Mouse (Mus musculus) spleen, adult 2 months (tissue): ENCODE results near the gene Agrp. TPM values are rescaled to one million over a fixed set of nuclear protein-coding genes. Genes with fewer than 3 reads are reported as not detected.
A peak's percentile ranks its signal among the peaks of the same experiment; 100 is the strongest.
"Not testable (repeated sequence)": the region's sequence is repeated elsewhere in the genome, so short reads cannot be mapped to it uniquely, and the experiment has no call there.

Experiments
- DNase-seq, 2 experiments: peaks; one replicate each; pipeline versions ENCODE4 v3.0.0 to v3.0.0-alpha.2; 2012 to 2021; ENCODE audit warnings: low spot score in 2 of 2, low read depth in 1 of 2
- H3K27ac ChIP-seq: fragments of 200-500 bp; 2 replicates; pipeline ENCODE4 v1.5.1; 2012; ENCODE audit warnings: low read length, inconsistent platforms; ENCODE audit not compliant: insufficient read depth
- H3K27me3 ChIP-seq: fragments of 200-500 bp; 2 replicates; pipeline ENCODE4 v1.6.1; 2012; ENCODE audit warnings: mild to moderate bottlenecking, moderate library complexity, low read length, inconsistent platforms; ENCODE audit not compliant: control insufficient read depth, insufficient read depth
- H3K36me3 ChIP-seq: fragments of 200-500 bp; 2 replicates; pipeline ENCODE4 v1.6.1; 2012; ENCODE audit warnings: mild to moderate bottlenecking, low read length, inconsistent platforms; ENCODE audit not compliant: control insufficient read depth, insufficient read depth
- H3K4me1 ChIP-seq: fragments of 200-500 bp; 2 replicates; pipeline ENCODE4 v1.6.1; 2011; ENCODE audit warnings: inconsistent platforms; ENCODE audit not compliant: control insufficient read depth, insufficient read depth, insufficient read length
- H3K4me3 ChIP-seq: fragments of 200-500 bp; 2 replicates; pipeline ENCODE4 v1.5.1; 2011; ENCODE audit warnings: mild to moderate bottlenecking, inconsistent platforms; ENCODE audit not compliant: insufficient read depth, insufficient read length; ENCODE audit errors: extremely low read depth
- CTCF ChIP-seq: fragments of 200-500 bp; IDR thresholded peaks from 2 replicates; pipeline ENCODE4 v1.5.1; 2011; ENCODE audit warnings: mild to moderate bottlenecking, inconsistent platforms; ENCODE audit not compliant: insufficient read depth, insufficient read length, insufficient replicate concordance; ENCODE audit errors: extremely low read depth
- POLR2A ChIP-seq: fragments of 200-500 bp; IDR thresholded peaks from 2 replicates; pipeline ENCODE4 v1.6.1; 2011; ENCODE audit warnings: low read depth, low read length, inconsistent platforms
- WGBS: fragments of 180-500 bp; shearing (Covaris S2); methylation state at CpG from one replicate; pipeline ENCODE4 v1.1.7; 2018; 5-methylcytosine and 5-hydroxymethylcytosine counted together
- polyA plus RNA-seq: library from polyadenylated mRNA; depleted of rRNA; stranded (reverse); fragments of >200 nt; gene quantifications from 2 replicates; pipeline ENCODE4 v1.2.3, GENCODE M21; 2012

Agrp gene
- polyA plus RNA-seq, 1 experiment, result 0.14 TPM

DNA sequence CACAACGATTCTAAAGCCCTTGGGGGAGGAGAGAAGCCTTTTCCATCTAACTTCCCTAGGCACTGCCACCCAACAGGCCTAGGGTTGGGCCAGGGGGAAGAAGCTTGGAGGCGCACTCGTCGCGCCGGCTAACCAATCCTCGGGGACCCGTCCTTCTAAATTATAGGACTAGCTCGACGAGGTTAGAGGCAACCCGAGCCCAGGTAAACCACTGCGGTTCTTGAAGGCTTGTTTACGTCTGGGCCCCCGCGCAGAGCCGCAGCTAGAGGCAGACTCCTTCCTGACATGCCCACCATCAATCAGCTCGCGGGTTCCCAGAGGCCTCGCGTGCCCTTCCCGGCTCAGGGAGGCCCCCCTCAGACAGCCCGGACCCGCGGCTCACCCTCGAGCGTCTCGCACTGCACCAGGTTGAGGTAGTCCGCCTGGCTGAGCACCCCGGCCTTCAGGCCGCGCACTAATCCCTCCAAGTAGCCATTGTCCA is 71.8 kb downstream of the Agrp start:
- H3K27ac ChIP-seq, result peak overlapping the region; percentile 71
- H3K36me3 ChIP-seq, result no peaks in the 10 kb centered on the region; the same call in 1 of the 2 replicates
- H3K4me3 ChIP-seq, result peak overlapping the region; percentile 67
- H3K4me1 ChIP-seq, result peaks cover 2% of the 10 kb centered on the region; the same call in 1 of the 2 replicates
- WGBS, result 1% methylated on average over 31 of the region's 31 CpGs
- DNase-seq, result no peak
- no peak for TF ChIP-seq POLR2A
- no peaks in the 10 kb centered on the region for H3K27me3 ChIP-seq

DNA sequence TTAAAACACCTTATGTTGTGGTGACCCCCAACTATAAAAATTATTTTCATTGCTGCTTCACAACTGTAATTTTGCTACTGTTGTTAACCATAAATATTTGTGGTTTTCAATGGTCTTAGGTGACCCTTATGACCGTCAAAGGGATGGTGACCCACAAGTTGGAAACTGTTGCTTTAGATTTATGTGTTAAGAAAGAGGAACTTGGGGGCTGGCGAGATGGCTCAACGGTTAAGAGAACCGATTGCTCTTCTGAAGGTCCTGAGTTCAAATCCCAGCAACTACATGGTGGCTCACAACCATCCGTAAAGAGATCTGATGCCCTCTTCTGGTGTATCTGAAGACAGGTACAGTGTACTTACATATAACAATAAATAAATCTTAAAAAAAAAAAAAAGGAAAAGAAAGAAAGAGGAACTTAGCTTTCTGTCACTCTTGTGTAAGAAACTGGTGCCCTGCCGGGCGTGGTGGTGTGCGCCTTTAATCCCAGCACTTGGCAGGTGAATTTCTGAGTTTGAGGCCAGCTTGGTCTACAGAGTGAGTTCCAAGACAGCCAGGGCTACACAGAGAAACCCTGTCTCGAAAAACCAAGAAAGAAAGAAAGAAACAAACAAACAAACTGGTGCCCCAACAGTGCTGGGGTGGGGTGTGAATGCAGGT is 72.5 kb downstream of the Agrp start:
- H3K36me3 ChIP-seq, H3K27me3 ChIP-seq, H3K4me1 ChIP-seq: not testable (repeated sequence)
- H3K4me3 ChIP-seq, result peak overlapping the region; percentile 67
- H3K27ac ChIP-seq, result peak overlapping the region; percentile 71
- peak in 1 of 2 experiments; percentile 23 for DNase-seq
- WGBS, result 13% methylated on average over 9 of the region's 9 CpGs

DNA sequence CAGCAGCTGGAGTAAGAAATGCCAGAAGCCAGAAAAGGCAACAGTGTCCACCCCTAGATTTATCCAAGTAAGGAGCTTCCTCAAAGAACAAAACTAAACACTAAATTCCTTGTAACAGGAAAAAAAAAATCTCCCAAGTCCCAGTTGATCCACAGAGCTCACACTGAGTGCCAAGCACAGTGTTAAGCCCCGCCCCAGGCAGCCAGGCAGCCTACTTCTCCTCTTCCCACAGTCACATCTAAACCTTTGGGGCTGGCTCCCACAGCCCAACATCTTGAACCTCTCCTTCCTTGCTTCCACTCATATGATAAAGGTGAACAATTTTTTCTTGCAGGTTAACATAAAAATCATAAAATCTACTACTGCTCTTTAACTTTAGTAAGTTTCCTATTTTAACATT is 73.3 kb downstream of the Agrp start:
- Histone ChIP-seq H3K27ac (no peak overlapping the region), H3K27me3 (no peaks in the 10 kb centered on the region), H3K36me3 (peaks cover 1% of the 10 kb centered on the region), H3K4me1 (peaks cover 2% of the 10 kb centered on the region; the same call in 1 of the 2 replicates), H3K4me3 (no peak overlapping the region)
- DNase-seq, result no peak
- TF ChIP-seq CTCF (no peak), POLR2A (no peak)
- WGBS, result 100% methylated on average over 1 of the region's 1 CpGs

DNA sequence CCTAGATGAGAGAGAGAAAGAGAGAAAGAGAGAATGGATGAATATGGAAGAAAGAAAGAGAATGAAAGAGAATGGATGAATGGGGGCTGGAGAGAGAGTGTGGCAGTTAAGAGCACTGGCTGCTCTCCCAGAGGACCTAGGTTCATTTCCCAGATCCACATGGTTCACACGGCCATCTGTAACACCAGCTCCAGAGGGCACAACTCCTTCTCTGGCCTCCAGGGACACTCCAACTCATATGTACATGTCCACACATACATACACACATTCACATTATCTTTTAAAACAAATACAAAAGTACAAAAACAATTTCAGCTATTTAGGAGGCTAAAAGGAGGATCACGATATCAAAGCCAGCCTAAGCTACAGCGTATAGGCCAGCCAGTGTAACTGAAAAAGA is 74.3 kb downstream of the Agrp start:
- WGBS, result 90% methylated on average over 3 of the region's 3 CpGs
- DNase-seq, result no peak
- no peak for TF ChIP-seq CTCF

DNA sequence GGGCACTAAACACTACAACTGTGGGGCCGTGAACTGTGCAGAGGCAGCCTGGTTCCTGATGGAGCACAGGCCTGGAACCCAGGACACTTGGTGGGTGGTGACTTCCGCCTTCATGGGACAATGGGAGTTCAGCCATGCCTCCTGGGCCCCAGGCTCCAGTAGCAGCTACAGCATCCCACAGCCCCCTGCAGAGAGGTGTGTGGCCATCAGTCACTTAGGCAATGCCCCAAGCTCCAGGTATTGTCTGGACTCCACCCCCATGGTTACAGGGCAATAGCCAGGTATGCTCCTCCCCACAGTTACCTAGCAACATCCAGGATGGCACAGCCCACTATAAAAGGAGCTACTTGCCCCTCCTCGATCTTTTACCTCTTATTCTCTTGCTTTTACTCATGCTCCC is 82.0 kb downstream of the Agrp start:
- H3K27ac ChIP-seq, result no peak overlapping the region
- TF ChIP-seq CTCF, result no peak
- no peak for TF ChIP-seq POLR2A
- H3K4me3 ChIP-seq, result no peak overlapping the region
- H3K27me3 ChIP-seq, result no peaks in the 10 kb centered on the region
- no peak for DNase-seq
- H3K4me1 ChIP-seq, result no peaks in the 10 kb centered on the region
- 92% methylated on average over 3 of the region's 3 CpGs for WGBS
- peaks cover 1% of the 10 kb centered on the region for H3K36me3 ChIP-seq

More for the DNA sequence above, 74.3 kb downstream of the Agrp start:
- no peaks in the 10 kb centered on the region for H3K27me3 ChIP-seq
- no peak overlapping the region for H3K4me3 ChIP-seq
- no peak overlapping the region for H3K27ac ChIP-seq
- peaks cover 1% of the 10 kb centered on the region for H3K36me3 ChIP-seq
- H3K4me1 ChIP-seq, result peaks cover 2% of the 10 kb centered on the region; the same call in 1 of the 2 replicates

DNA sequence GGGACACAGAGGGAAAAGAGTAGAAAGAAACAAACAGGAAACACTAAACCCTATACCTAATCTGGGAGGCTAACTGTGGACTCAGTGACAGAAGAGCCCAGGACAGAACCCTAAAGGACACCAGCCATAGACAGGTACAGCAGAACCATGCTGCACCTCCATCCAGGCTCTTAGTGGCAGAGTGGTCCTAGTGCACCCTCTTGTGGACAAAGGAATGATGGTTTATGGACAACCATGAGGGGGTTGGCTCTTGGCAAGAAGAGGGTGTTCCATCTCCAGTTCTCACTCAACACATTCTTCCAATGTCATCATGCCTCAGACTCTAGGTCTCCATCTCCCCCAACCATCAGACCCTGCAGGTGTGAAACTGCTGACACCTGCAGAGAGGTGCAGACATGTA is 83.1 kb downstream of the Agrp start:
- Histone ChIP-seq H3K4me3 (no peak overlapping the region), H3K36me3 (no peaks in the 10 kb centered on the region), H3K27me3 (no peaks in the 10 kb centered on the region), H3K4me1 (no peaks in the 10 kb centered on the region), H3K27ac (no peak overlapping the region)
- no peak for TF ChIP-seq POLR2A
- peak; percentile 70; the same call in 1 of the 2 replicates for TF ChIP-seq CTCF
- DNase-seq, result peak; percentile 25 to 46

DNA sequence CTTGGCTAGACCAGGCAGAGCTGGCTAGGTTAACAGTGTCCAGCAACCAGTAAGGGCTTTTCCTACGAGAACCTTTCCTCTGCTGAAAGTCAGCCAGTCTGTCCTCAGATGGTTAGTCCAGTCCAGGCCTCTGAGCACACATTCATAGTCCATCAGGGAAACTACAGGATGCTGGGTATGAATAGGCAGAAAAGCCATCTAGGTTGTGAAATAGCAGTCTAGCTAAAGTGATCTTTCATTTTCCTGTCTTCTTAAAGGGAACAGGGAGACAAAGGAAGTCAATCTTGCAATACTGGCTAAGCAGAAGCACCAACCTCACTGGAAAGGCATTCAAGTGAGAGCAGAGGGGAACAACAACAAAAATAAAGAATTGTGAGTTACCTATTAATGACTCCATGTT is 84.4 kb downstream of the Agrp start:
- DNase-seq, result no peak
- Histone ChIP-seq H3K36me3 (no peaks in the 10 kb centered on the region), H3K4me1 (no peaks in the 10 kb centered on the region)

More for the DNA sequence above, 84.4 kb downstream of the Agrp start:
- Histone ChIP-seq H3K4me3 (no peak overlapping the region), H3K27ac (no peak overlapping the region), H3K27me3 (no peaks in the 10 kb centered on the region)
- no peak for TF ChIP-seq POLR2A
- TF ChIP-seq CTCF, result no peak
- 91% methylated on average over 1 of the region's 1 CpGs for WGBS
